Mouse (Mus musculus) CD8-positive naive resting alpha-beta T cell, adult 2 months (primary cell): ENCODE measurements around the gene Max.

Source experiments
- DNase-seq, 2 experiments: peaks; one replicate each; pipeline ENCODE4 v3.0.0; 2022; ENCODE audit warnings: low read depth in 2 of 2, low spot score in 2 of 2

Max gene

DNA sequence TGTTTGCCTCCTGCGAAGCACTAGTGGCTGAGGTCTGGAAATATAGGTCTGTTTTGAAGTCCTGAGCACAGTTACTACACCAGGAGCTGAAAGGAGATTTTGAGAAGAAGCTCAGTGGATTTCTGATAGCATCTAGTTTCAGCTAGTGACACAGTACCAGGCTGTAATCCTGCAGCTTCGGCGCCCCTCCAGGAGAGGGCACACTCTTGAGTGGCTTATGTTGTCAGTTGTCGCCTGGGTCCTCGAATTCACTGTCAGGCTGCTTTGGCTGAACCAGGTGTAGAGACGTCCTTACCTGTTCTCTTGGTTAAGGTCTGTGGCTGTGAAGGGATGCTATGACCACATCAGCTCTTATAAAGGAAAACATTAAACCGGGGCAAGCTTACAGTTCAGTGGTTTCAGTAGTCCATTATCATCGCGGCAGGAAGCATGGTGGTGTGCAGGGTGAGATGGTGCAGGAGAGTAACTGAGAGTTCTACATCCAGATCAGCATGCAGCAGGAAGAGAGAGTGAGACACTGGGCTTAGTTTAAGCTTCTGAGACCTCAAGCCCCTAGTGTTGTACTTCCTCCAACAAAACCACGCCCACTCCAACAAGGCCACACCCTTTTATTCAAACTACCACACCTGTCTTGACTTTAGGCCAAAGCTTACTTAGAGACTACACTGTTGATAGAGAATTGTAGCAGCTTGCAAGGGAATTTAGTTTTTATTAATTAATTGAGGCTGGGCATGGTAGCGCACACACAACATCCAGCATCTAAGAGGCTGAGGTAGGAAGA is 72.4 kb downstream of the Max start:
- DNase-seq = peak in 1 of 2 experiments; percentile 33

DNA sequence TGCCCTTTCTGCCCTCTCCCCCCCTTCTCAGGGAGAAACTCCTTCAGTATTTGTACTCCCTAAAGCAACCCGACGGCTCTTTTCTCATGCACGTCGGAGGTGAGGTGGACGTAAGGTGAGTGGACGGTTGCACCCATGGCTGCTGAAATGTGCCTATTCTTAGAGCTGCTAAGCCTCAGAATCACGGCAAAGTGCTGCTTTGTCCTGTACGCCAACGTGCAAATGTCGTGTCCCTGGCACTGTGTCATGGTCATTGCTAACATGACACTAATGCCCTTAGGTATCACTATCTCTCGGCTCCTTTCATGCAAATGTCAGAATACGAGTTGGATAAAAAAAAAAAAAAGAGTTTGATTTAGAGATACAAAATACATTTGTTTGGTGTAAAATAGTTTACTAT is 74.1 kb downstream of the Max start:
- no peak for DNase-seq
